Mouse (Mus musculus): ENCODE results near the gene Timm23.

DNA sequence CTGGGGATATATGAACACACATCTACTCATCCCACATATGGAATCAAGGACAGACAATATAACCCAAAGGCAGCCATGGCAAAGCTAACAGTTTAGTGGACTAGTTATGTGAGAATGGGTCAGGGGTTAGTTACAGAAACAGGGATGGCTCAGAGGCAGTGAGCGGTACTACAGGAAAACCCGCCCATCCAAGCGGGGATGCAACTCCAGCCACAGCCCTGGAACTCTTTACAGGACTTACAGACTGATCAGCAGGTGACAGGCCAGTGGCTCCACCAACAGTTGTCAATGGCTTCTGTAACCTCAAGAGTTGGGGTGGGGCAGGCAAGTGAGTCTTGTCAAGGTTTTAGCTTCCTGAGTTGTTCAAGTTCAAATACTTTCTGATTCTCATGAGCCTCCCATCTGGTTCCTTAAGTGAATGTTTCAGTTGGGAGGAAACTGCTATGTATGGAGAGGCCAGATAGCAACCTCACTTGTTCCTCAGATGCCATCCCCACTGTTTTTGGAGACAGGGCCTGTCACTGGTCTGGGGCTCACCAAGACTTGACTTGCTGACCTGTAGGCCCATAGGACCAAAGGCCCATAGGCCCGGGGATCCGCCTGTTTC, 61.2 kb downstream of the Timm23 start:
- TF ChIP-seq CTCF (IDR thresholded peaks at IDR 0.05; ENCODE audit: insufficient read depth, low read length) (no peak), POLR2A (IDR thresholded peaks at IDR 0.05; ENCODE audit: borderline replicate concordance, extremely low read depth, low read depth, low read length) (no peak)
